Mouse (Mus musculus): ENCODE measurements around the gene Fam206a.

The Fam206a gene

GRCm38 (mm10) chr4:56843963-56844362 lies 41.8 kb downstream of the Fam206a start:
- peak; percentile 10 for DNase-seq (ENCODE audit: low read depth, low spot score)

DNA sequence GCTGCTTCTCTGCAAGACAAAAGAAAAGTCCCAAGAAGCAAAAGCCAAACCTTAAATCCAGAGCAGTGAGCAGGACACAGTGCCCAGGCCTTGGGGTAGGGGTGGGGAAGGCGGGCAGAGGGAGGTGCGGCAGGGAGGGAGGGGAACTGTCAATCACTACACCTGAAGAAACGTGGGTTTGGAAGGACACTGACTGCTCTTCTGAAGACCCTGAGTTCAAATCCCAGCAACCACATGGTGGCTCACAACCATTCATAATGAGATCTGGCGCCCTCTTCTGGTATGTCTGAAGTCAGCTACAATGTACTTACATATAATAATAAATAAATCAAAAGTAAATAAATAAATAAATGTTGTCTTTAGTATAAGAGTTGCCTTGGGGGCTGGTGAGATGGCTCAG lies 42.8 kb downstream of the Fam206a start:
- peak; percentile 29 for DNase-seq (ENCODE audit: low read depth, low spot score)

- DNase-seq (ENCODE audit: low read depth, low spot score) = no peak
Measured at GRCm38 (mm10) chr4:56845896-56846533, 43.9 kb downstream of the Fam206a start.

GRCm38 (mm10) chr4:56847400-56847799 lies 45.3 kb downstream of the Fam206a start:
- DNase-seq (ENCODE audit: low read depth, low spot score) = no peak

DNA sequence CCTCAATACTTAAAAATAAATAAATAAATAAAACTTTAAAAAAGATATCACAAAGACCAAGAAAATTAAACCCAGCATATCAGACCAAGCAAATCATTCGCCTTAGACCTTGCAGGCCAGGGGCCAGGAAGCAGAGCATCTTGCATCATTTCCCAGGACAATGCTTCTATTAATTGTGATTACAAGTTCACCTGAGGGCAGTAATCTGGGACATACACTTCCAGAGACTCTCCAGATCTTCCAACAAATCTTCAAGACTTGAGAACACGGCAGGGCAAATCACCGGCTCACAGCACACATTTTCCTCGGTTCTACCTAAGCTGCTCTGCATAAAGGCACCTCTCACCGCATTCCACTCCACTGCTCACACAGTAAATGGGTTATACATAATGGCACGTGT lies 45.9 kb downstream of the Fam206a start:
- no peak for DNase-seq (ENCODE audit: low read depth, low spot score)

DNA sequence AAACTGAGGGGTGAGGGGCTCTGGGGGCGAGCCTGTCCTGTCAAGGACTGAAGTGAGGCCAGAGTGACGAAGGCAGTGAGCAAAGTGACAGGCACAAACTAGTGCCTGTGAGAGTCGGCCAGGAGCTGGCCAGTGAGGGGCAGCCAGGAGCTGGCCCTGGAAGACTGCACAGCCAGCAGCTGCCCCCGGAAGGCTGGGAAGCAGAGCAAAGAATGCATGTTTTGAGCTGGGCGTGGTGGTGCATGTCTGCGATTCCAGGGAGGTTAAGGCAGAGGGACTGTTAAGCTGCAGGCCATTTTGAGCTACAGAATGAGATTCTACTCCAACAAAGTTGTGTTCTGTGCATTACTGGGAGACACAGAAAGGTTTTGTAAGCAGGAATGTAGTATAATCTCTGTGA lies 48.6 kb downstream of the Fam206a start:
- DNase-seq (ENCODE audit: low read depth, low spot score) = no peak

- DNase-seq (ENCODE audit: low read depth, low spot score) = no peak
Measured at GRCm38 (mm10) chr4:56855935-56856334, 53.8 kb downstream of the Fam206a start.

DNA sequence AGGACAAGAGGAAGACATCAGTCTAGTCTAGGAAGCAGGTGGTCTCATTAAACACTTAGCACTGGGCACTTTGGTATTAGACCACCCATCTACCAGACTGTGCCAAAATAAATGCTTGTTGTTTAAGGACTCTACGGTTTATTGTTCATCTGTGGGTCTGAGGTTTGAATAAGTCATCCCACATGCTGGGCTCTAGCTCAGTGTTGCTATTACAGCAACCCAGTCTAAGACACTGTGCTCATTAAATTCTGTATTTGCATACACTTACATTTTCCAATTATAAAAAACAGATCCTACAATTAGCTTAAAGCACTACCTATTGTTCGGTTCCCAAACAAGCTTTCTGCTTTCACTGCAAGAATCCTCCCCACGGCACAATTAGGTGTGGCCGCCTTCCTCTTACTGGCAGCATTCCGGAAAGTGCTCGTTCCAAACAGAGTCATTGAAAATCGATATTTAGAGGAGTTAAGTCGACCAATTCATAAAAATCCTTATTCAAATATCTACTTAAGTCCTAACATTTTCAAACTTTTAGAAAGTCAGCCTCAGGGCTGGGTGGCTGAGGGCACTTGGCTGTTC lies 54.3 kb downstream of the Fam206a start:
- DNase-seq (ENCODE audit: low read depth, low spot score) = no peak

DNA sequence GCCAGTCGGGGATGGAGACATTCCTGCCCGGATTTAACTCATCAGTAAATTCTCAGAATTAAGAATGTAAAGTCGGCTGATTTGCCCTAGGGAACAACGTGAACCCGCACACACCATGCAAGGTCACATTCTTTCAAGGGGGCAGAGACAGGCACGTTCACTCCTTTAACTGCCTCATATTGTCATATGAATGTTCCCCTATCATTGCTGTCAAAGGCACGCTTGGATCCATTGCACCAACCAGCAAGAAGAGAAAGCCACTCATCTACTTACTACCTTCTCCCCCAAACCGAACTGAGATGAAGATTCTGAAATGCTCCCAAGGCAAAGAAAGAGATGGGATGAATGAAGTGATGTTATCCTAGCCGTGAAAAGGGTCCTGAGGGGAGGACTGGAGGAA lies 56.6 kb downstream of the Fam206a start:
- no peak for DNase-seq (ENCODE audit: low read depth, low spot score)

Data from A20 (cell line).